Mouse (Mus musculus) liver, adult 2 months (tissue): ENCODE data around the gene Pgm1. TPM values are rescaled to one million over a fixed set of nuclear protein-coding genes. Genes with fewer than 3 reads are reported as not detected.

Experiments used
- DNase-seq: peaks from one replicate; pipeline ENCODE4 v3.0.0-alpha.2; 2011; ENCODE audit warnings: low read depth, low spot score; ENCODE audit errors: extremely low read depth
- H3K27ac ChIP-seq: fragments of 200-500 bp; replicated peaks from 2 replicates; pipeline ENCODE4 v1.5.1; 2012; ENCODE audit warnings: low read depth, mild to moderate bottlenecking, control low read depth, inconsistent platforms, low read length; ENCODE audit not compliant: insufficient read depth
- H3K27me3 ChIP-seq: fragments of 200-500 bp; 2 replicates; pipeline ENCODE4 v1.6.1; 2012; ENCODE audit warnings: mild to moderate bottlenecking, moderate library complexity, low read length, inconsistent platforms; ENCODE audit not compliant: control insufficient read depth, insufficient read depth
- H3K36me3 ChIP-seq: fragments of 200-500 bp; 2 replicates; pipeline ENCODE4 v1.6.1; 2012; ENCODE audit warnings: low read length, inconsistent platforms; ENCODE audit not compliant: control insufficient read depth, insufficient read depth
- H3K4me1 ChIP-seq: fragments of 200-500 bp; 2 replicates; pipeline ENCODE4 v1.6.1; 2011; ENCODE audit warnings: low read length; ENCODE audit not compliant: control insufficient read depth, insufficient read depth
- H3K4me3 ChIP-seq: fragments of 200-500 bp; 2 replicates; pipeline ENCODE4 v1.5.1; 2011; ENCODE audit warnings: low read depth, mild to moderate bottlenecking, control low read depth, low read length, moderate library complexity; ENCODE audit not compliant: insufficient read depth
- H3K79me2 ChIP-seq: fragments of 200-500 bp; 2 replicates; pipeline ENCODE4 v1.6.1; 2012; ENCODE audit warnings: inconsistent platforms, mild to moderate bottlenecking, low read length, moderate library complexity; ENCODE audit not compliant: control insufficient read depth, insufficient read depth
- H3K9ac ChIP-seq: fragments of 200-500 bp; 2 replicates; pipeline ENCODE4 v1.6.1; 2012; ENCODE audit warnings: low read depth, mild to moderate bottlenecking, control low read depth, inconsistent platforms, low read length
- CTCF ChIP-seq: fragments of 200-500 bp; IDR thresholded peaks from 2 replicates; pipeline ENCODE4 v1.5.1; 2011; ENCODE audit warnings: low read depth, low read length, control low read depth
- POLR2A ChIP-seq: fragments of 200-500 bp; IDR thresholded peaks from 2 replicates; pipeline ENCODE4 v1.6.1; 2011; ENCODE audit warnings: low read length, control low read depth; ENCODE audit not compliant: insufficient read depth; ENCODE audit errors: extremely low read depth
- WGBS: fragments of 180-500 bp; shearing (Covaris S2); methylation state at CpG from one replicate; pipeline ENCODE4 v1.1.7; 2018; 5-methylcytosine and 5-hydroxymethylcytosine counted together
- polyA plus RNA-seq: library from polyadenylated mRNA; depleted of rRNA; stranded (reverse); fragments of >200 nt; gene quantifications from 2 replicates; pipeline ENCODE4 v1.2.3, GENCODE M21; 2012
- total RNA-seq: library from RNA; depleted of rRNA; stranded (reverse); fragments of >200 nt; gene quantifications from 2 replicates; pipeline ENCODE4 v1.2.3, GENCODE M21; 2014

Pgm1 gene
- total and polyA plus RNA-seq, 2 experiments: 158 to 219 TPM

- Histone ChIP-seq H3K27ac (peak within 1 kb of the TSS; percentile 98), H3K27me3 (no peaks in the 10 kb centered on the region), H3K36me3 (peaks cover 2% of the 10 kb centered on the region; the same call in 1 of the 2 replicates), H3K79me2 (peaks cover 25% of the 10 kb centered on the region; the same call in 1 of the 2 replicates), H3K4me1 (peaks cover 23% of the 10 kb centered on the region), H3K9ac (peak within 1 kb of the TSS; percentile 96), H3K4me3 (peak within 1 kb of the TSS; percentile 93)
- under 1% methylated on average over 56 of the region's 57 CpGs for WGBS
- DNase-seq: peak; percentile 99
- TF ChIP-seq CTCF (no peak), POLR2A (0 out of 2 replicates have a peak, but pooled peaks have one; percentile 5)
Observed at GRCm38 (mm10) chr4:99929613-99930517, 651 bp downstream of the Pgm1 start, which contains the start of gene Itgb3bp. Gene Itgb3bp (minus strand): TSS chr4:99929813.

- peak; percentile 58 for DNase-seq
Observed at GRCm38 (mm10) chr4:99930518-99931239, 1.5 kb downstream of the Pgm1 start.

GRCm38 (mm10) chr4:99931240-99931580 lies 2.0 kb downstream of the Pgm1 start:
- Histone ChIP-seq H3K36me3 (peaks cover 2% of the 10 kb centered on the region; the same call in 1 of the 2 replicates), H3K4me3 (peak overlapping the region; percentile 33), H3K9ac (peak overlapping the region; percentile 29), H3K27ac (peak overlapping the region; percentile 56), H3K27me3 (no peaks in the 10 kb centered on the region), H3K79me2 (peaks cover 32% of the 10 kb centered on the region; the same call in 1 of the 2 replicates), H3K4me1 (peaks cover 23% of the 10 kb centered on the region)
- 25% methylated on average over 11 of the region's 11 CpGs for WGBS
- no peak for DNase-seq
- TF ChIP-seq POLR2A: no peak
- TF ChIP-seq CTCF: no peak

More at GRCm38 (mm10) chr4:99930518-99931239, 1.5 kb downstream of the Pgm1 start:
- Histone ChIP-seq H3K9ac (peak overlapping the region; percentile 29), H3K79me2 (peaks cover 28% of the 10 kb centered on the region; the same call in 1 of the 2 replicates), H3K36me3 (peaks cover 2% of the 10 kb centered on the region; the same call in 1 of the 2 replicates), H3K27me3 (no peaks in the 10 kb centered on the region), H3K27ac (peak overlapping the region; percentile 56), H3K4me1 (peaks cover 23% of the 10 kb centered on the region), H3K4me3 (peak overlapping the region; percentile 33)
- TF ChIP-seq CTCF (no peak), POLR2A (no peak)
- WGBS: 16% methylated on average over 10 of the region's 10 CpGs

- TF ChIP-seq CTCF (no peak), POLR2A (no peak)
- no peak for DNase-seq
- Histone ChIP-seq H3K79me2 (peaks cover 32% of the 10 kb centered on the region; the same call in 1 of the 2 replicates), H3K9ac (peak overlapping the region; percentile 0; the same call in 1 of the 2 replicates), H3K36me3 (peaks cover 2% of the 10 kb centered on the region; the same call in 1 of the 2 replicates), H3K27ac (peak overlapping the region; percentile 8), H3K4me1 (peaks cover 23% of the 10 kb centered on the region), H3K27me3 (no peaks in the 10 kb centered on the region), H3K4me3 (no peak overlapping the region; the same call in 1 of the 2 replicates)
- WGBS: 48% methylated on average over 4 of the region's 4 CpGs
Observed at GRCm38 (mm10) chr4:99931807-99932206, 2.6 kb downstream of the Pgm1 start.

GRCm38 (mm10) chr4:99934859-99935258 lies 5.6 kb downstream of the Pgm1 start:
- H3K27me3 ChIP-seq: no peaks in the 10 kb centered on the region
- H3K4me3 ChIP-seq: no peak overlapping the region
- peak; percentile 46 for DNase-seq
- peaks cover 32% of the 10 kb centered on the region; the same call in 1 of the 2 replicates for H3K79me2 ChIP-seq
- no peak overlapping the region for H3K9ac ChIP-seq
- peaks cover 28% of the 10 kb centered on the region for H3K4me1 ChIP-seq
- 67% methylated on average over 7 of the region's 7 CpGs for WGBS
- peaks cover 2% of the 10 kb centered on the region; the same call in 1 of the 2 replicates for H3K36me3 ChIP-seq
- no peak overlapping the region for H3K27ac ChIP-seq
- TF ChIP-seq CTCF (no peak), POLR2A (no peak)
